Mouse (Mus musculus): ENCODE results near the gene Pex19. TPM values are rescaled to one million over a fixed set of nuclear protein-coding genes. Genes with fewer than 3 reads are reported as not detected.

Pex19 gene
- polyA plus RNA-seq, 1 experiment from 2014 or later, result 138 TPM

DNA sequence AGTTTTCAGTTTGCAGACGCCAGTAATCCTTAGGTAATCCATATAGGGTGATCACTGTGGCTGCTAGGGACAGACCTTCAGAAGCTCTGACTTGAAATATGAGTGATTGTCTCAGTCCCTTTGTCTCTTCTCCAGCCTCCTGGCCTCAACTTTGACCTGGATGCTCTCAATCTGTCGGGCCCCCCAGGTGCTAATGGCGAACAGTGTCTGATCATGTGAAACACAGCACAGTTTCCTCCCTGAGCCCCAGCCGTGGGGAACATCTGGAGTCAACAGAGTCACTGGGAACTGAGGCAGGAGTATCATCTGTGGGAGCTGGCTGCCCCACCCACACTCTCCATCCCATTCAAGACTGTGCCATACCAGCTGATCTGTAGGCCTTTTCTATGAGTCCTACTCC is 7.5 kb downstream of the Pex19 start:
- no peak overlapping the region for H3K4me3 ChIP-seq (replicated peaks)
- peaks cover 64% of the 10 kb centered on the region for H3K36me3 ChIP-seq
- H3K4me1 ChIP-seq, result no peaks in the 10 kb centered on the region; the same call in 1 of the 2 replicates
- H3K27me3 ChIP-seq, result no peaks in the 10 kb centered on the region
- no peak overlapping the region for H3K9ac ChIP-seq
- no peak for ATAC-seq (ENCODE audit: insufficient number of reproducible peaks, low FRiP score, low TSS enrichment, low read depth)
- H3K27ac ChIP-seq (replicated peaks), result peak overlapping the region; percentile 72
- no peak overlapping the region for H3K4me2 ChIP-seq (replicated peaks)
- no peaks in the 10 kb centered on the region for H3K9me3 ChIP-seq (replicated peaks)
- 60% methylated on average over 4 of the region's 4 CpGs for WGBS

DNA sequence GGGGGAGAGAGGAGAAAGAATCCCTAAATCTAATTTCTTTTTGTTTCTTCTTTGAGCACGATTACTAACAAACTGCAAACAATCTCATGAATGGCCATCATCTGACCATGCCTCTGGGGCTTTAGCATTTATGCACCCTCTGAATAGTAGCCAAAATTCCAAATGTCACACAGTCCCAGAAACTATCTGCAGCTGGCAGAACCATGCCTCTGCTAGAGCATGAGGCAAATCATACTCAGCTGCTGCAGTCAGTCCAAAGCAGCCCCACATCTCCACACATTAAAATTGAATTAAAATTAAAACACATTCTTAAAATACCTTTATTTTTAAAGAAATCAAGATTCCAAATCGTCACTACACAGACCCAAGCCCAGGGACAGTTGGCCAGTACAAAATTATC is 13.6 kb downstream of the Pex19 start:
- Histone ChIP-seq H3K27ac (replicated peaks) (no peak overlapping the region), H3K9ac (no peak overlapping the region), H3K4me3 (replicated peaks) (no peak overlapping the region), H3K9me3 (replicated peaks) (no peaks in the 10 kb centered on the region), H3K4me1 (peaks cover 3% of the 10 kb centered on the region; the same call in 1 of the 2 replicates), H3K36me3 (peaks cover 6% of the 10 kb centered on the region), H3K27me3 (no peaks in the 10 kb centered on the region), H3K4me2 (replicated peaks) (no peak overlapping the region)
- no peak; the same call in 1 of the 2 replicates for ATAC-seq (ENCODE audit: insufficient number of reproducible peaks, low FRiP score, low TSS enrichment, low read depth)
- 54% methylated on average over 2 of the region's 2 CpGs for WGBS

DNA sequence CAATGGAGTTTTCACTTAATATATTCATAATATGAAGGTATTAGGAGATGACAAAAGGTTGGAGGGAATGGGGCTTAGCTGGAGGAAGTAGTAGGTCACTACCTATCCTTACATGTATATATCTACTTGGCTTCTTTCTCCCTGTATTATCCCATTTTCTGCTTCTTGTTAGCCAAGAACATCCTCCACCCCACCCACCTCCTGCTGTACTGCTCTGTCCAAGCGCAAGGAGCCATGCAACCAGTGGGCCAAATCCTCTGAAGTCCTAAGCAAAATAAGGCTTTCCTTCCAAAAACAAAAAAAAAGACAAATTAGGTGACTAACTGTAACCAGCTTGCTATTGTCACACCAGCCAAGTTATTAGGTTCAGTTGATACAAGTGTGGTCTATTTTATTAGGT is 14.3 kb downstream of the Pex19 start:
- Histone ChIP-seq H3K27ac (replicated peaks) (no peak overlapping the region), H3K4me3 (replicated peaks) (no peak overlapping the region), H3K9ac (no peak overlapping the region), H3K27me3 (no peaks in the 10 kb centered on the region), H3K4me2 (replicated peaks) (no peak overlapping the region), H3K9me3 (replicated peaks) (no peaks in the 10 kb centered on the region), H3K4me1 (peaks cover 3% of the 10 kb centered on the region; the same call in 1 of the 2 replicates), H3K36me3 (peaks cover 1% of the 10 kb centered on the region; the same call in 1 of the 2 replicates)
- WGBS, result 89% methylated on average over 1 of the region's 1 CpGs
- no peak for ATAC-seq (ENCODE audit: insufficient number of reproducible peaks, low FRiP score, low TSS enrichment, low read depth)

DNA sequence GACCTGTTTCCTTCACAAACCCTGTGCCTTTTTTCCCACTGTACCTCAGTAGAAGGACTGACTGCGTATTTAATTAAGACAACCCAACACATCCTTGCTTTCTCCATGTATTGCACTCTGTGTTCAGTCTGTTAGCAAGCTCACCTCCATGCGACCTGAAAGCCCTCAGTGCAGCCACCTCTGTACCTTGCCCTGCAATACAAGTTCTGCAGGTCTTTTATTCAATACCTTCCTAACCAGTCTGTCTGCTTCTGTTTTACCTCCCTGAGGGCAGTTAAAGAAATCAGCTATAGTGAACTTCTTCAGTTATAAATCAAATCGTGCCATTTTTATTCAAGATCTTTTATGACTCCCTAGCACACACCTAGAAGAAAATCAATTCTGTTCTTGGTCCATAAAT is 15.0 kb downstream of the Pex19 start:
- WGBS, result 63% methylated on average over 3 of the region's 3 CpGs
- H3K9me3 ChIP-seq (replicated peaks), result no peaks in the 10 kb centered on the region
- no peak overlapping the region for H3K27ac ChIP-seq (replicated peaks)
- no peak overlapping the region for H3K4me2 ChIP-seq (replicated peaks)
- H3K36me3 ChIP-seq, result no peaks in the 10 kb centered on the region
- no peak for ATAC-seq (ENCODE audit: insufficient number of reproducible peaks, low FRiP score, low TSS enrichment, low read depth)
- no peak overlapping the region for H3K9ac ChIP-seq
- no peak overlapping the region for H3K4me3 ChIP-seq (replicated peaks)
- no peaks in the 10 kb centered on the region for H3K27me3 ChIP-seq
- H3K4me1 ChIP-seq, result peaks cover 3% of the 10 kb centered on the region; the same call in 1 of the 2 replicates

DNA sequence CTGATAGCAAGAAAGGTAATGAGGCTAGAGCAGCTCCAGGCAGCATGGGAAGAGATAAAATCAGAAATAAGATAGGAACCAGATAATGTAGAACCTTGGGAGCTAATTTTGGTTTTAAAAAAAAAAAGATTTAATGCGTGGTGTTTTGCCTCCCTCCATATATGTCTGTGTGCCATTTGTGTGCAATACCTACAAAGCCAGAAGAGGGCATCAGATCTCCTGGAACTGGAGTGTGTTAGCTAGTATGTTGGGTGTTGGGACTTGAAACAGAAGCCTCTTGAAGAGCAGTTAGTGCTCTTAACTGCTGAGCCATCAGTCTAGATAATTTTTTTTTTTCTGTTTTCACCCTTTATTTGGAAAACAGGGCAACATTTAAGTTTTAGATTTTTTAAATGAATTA is 17.0 kb downstream of the Pex19 start:
- Histone ChIP-seq H3K27ac (replicated peaks) (no peak overlapping the region), H3K9me3 (replicated peaks) (no peaks in the 10 kb centered on the region), H3K27me3 (no peaks in the 10 kb centered on the region), H3K36me3 (no peaks in the 10 kb centered on the region), H3K4me2 (replicated peaks) (no peak overlapping the region), H3K4me3 (replicated peaks) (no peak overlapping the region), H3K9ac (no peak overlapping the region), H3K4me1 (peaks cover 9% of the 10 kb centered on the region; the same call in 1 of the 2 replicates)
- WGBS, result 24% methylated on average over 1 of the region's 1 CpGs
- no peak for ATAC-seq (ENCODE audit: insufficient number of reproducible peaks, low FRiP score, low TSS enrichment, low read depth)

DNA sequence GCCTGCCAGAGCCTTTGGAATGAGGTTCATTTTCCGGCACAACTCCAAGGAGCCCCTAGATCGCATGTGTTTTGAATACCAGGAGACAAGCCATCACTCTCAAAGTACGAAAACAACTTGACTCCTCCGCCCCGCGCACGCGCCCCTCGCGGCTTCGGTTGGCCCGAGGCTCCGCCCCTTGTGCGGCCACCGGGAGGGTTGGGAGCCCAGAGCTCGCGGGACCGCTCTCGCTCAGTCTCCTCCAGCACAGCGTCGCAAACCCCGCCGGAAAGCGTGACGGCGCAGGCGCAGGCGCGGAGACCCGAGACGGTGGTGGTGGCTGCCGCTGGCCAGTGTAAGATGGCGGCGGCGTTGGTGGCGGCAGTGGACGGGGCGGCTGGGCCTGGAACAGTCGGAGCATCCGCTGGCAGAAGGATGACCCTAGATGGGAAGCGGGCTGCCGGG is 21.3 kb downstream of the Pex19 start, which contains the start of gene Dcaf8:
Gene Dcaf8, plus strand, starts transcription at position 250 of the 444 bp plus-strand sequence.
- Histone ChIP-seq H3K4me1 (peaks cover 23% of the 10 kb centered on the region; the same call in 1 of the 2 replicates), H3K36me3 (peaks cover 15% of the 10 kb centered on the region), H3K27ac (replicated peaks) (peak within 1 kb of the TSS; percentile 95), H3K9ac (peak within 1 kb of the TSS; percentile 99), H3K27me3 (no peaks in the 10 kb centered on the region), H3K4me2 (replicated peaks) (peak within 1 kb of the TSS; percentile 58), H3K9me3 (replicated peaks) (no peaks in the 10 kb centered on the region), H3K4me3 (replicated peaks) (peak within 1 kb of the TSS; percentile 94)
- ATAC-seq (ENCODE audit: insufficient number of reproducible peaks, low FRiP score, low TSS enrichment, low read depth), result peak; percentile 98
- under 1% methylated on average over 32 of the region's 42 CpGs for WGBS

DNA sequence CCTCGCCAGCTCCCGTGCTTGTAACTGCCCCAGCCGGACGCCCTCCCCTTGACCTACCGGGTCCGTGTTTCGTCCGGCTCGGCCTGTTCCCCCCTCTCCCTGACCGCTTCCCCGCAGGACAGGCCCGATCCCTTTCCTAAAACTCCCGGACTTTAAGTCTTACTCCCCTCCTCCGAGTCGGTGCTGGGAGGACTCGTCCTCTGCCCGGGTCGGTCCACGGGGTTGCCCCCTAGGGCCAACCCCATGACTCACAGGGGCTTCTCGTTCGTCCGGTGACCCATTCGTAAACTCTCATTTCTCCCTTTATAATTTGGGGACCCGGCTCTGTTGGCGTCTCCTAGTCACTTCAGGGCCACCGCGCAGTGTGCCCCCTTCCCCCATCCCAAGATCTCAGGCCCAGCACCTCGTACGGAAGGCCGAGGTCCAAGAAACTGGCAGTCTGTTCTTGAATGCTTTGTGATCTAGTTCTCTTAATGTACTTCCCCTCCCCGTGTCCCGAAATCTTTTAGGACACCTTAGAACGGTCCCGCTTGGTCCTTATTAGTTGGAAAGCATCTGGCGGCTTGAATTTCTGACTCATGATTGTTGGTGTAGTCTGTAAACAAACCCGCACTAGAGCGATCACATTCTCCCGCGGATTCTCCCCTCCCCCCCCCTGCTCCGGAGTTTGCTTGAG is 21.9 kb downstream of the Pex19 start:
- no peaks in the 10 kb centered on the region for H3K9me3 ChIP-seq (replicated peaks)
- H3K36me3 ChIP-seq, result peaks cover 20% of the 10 kb centered on the region
- peaks cover 23% of the 10 kb centered on the region; the same call in 1 of the 2 replicates for H3K4me1 ChIP-seq
- H3K4me2 ChIP-seq (replicated peaks), result peak overlapping the region; percentile 58
- peak overlapping the region; percentile 94 for H3K4me3 ChIP-seq (replicated peaks)
- WGBS, result under 1% methylated on average over 39 of the region's 40 CpGs
- H3K27ac ChIP-seq (replicated peaks), result peak overlapping the region; percentile 95
- no peaks in the 10 kb centered on the region for H3K27me3 ChIP-seq
- ATAC-seq (ENCODE audit: insufficient number of reproducible peaks, low FRiP score, low TSS enrichment, low read depth), result peak; percentile 49
- H3K9ac ChIP-seq, result peak overlapping the region; percentile 99

DNA sequence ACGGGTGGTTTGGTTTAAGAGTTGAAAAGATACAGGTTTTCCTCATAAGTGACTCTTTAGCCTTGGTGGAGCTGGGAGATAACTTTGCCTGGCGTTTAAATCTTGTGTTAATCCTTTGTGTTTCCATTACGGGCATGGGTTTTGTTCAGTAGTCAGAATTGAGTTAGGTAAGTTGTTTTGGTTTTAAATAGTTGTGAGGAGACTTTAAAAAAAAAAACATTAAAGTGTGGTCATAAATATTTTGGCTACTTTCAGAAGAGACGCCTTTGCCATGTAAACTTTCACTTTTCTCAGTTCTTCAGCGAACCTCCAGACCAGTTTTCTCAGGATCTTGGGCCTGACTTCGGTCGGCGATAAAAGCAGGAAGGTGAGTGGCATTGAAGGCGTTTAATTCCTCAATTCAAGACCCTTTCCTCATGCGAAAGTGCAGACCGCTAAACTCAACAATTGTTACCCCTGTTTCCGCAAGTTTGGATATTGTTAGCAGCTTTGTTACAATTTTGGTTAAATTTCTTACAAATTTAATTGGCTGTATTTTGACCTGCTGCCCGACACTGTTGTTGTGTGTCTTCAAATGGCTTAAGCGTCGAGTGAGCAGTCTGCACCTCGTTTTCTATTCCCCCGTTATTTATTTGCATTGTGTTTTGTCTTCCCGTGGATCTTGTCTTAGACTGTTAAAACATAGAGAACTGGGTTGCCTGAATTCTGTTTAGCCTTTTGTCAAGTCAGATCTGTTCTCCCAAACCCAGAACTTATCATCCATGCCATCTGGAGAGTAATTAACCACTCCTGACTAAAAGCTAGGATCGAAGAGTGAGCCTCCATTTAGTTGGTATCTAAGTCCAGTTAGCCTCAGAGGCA is 22.6 kb downstream of the Pex19 start:
- no peak for ATAC-seq (ENCODE audit: insufficient number of reproducible peaks, low FRiP score, low TSS enrichment, low read depth)
- 9% methylated on average over 19 of the region's 19 CpGs for WGBS

DNA sequence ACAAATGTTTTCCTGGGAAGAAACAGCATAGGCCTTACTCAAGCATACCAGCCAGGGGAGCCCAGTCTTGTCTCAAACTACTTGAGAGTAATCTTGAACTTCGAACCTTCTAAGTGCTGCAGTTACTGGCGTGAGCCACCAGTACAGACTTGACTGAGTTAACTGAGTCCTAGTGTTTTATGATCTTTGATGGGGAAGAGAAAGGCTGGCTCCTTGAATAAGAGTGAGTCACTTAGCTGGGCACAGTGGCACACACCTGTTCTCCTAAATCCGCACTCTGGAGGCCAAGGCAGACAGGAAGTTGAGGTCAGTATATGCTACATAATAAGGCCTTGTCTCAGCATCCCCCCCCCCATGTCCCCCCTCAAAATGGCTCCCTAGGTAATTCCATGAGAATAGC is 28.0 kb downstream of the Pex19 start:
- WGBS, result 88% methylated on average over 3 of the region's 3 CpGs
- Histone ChIP-seq H3K36me3 (peaks cover 44% of the 10 kb centered on the region), H3K27ac (replicated peaks) (no peak overlapping the region), H3K4me3 (replicated peaks) (no peak overlapping the region), H3K9me3 (replicated peaks) (no peaks in the 10 kb centered on the region), H3K4me1 (peaks cover 12% of the 10 kb centered on the region; the same call in 1 of the 2 replicates), H3K4me2 (replicated peaks) (no peak overlapping the region), H3K9ac (no peak overlapping the region), H3K27me3 (no peaks in the 10 kb centered on the region)
- ATAC-seq (ENCODE audit: insufficient number of reproducible peaks, low FRiP score, low TSS enrichment, low read depth), result no peak

More for the DNA sequence above, 22.6 kb downstream of the Pex19 start:
- H3K9ac ChIP-seq, result peak overlapping the region; percentile 99
- H3K27me3 ChIP-seq, result no peaks in the 10 kb centered on the region
- peak overlapping the region; percentile 58 for H3K4me2 ChIP-seq (replicated peaks)
- H3K4me3 ChIP-seq (replicated peaks), result peak overlapping the region; percentile 94
- H3K9me3 ChIP-seq (replicated peaks), result no peaks in the 10 kb centered on the region
- H3K27ac ChIP-seq (replicated peaks), result peak overlapping the region; percentile 95
- peaks cover 20% of the 10 kb centered on the region for H3K36me3 ChIP-seq
- peaks cover 23% of the 10 kb centered on the region; the same call in 1 of the 2 replicates for H3K4me1 ChIP-seq

DNA sequence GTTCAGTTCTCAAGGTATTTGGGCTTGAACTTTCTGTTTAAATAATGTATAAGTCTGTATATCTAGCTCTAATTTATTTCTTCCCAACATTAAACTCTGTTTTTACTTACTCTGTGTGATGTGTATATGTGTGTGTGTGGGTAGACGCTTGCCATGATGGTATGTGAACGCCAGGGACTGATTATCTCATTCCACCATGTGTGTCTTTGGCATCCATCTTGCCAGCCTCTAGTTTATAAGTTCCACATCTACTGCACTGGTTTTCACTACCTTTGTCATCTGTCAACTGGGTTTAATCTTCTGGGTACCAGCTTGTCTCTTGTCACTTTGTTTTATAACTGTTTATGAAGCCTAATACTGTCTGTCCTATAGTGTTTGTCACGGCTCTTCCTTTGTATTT is 29.0 kb downstream of the Pex19 start:
- H3K27me3 ChIP-seq, result no peaks in the 10 kb centered on the region
- no peak overlapping the region for H3K9ac ChIP-seq
- H3K27ac ChIP-seq (replicated peaks), result no peak overlapping the region
- 0 out of 2 replicates have a peak, but pooled peaks cover 7% of the 10 kb centered on the region for H3K4me1 ChIP-seq
- ATAC-seq (ENCODE audit: insufficient number of reproducible peaks, low FRiP score, low TSS enrichment, low read depth), result no peak
- H3K36me3 ChIP-seq, result peaks cover 43% of the 10 kb centered on the region
- no peak overlapping the region for H3K4me2 ChIP-seq (replicated peaks)
- H3K9me3 ChIP-seq (replicated peaks), result no peaks in the 10 kb centered on the region
- 89% methylated on average over 3 of the region's 3 CpGs for WGBS
- H3K4me3 ChIP-seq (replicated peaks), result no peak overlapping the region

DNA sequence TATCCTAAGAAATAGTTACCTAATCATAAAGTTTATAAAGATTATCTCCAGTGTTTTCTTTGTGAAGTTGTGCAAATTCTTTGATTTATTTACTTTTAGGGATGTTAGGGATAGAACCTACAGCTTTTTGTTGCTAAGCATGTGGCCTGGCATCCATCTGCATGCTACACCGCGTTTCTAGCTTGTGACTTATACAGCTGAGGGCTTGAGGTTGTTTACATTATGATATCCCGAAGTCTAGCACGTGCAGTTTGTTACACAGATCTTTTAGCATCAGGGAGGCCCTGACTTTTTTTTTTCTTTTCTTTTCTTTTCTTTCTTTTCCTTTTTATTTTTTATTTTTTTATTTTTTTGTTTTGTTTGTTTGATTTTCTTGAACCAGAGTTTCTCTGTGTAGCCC is 33.4 kb downstream of the Pex19 start:
- Histone ChIP-seq H3K4me2 (replicated peaks) (no peak overlapping the region), H3K9me3 (replicated peaks) (no peaks in the 10 kb centered on the region), H3K36me3 (peaks cover 25% of the 10 kb centered on the region), H3K27me3 (no peaks in the 10 kb centered on the region), H3K4me1 (no peaks in the 10 kb centered on the region), H3K4me3 (replicated peaks) (no peak overlapping the region), H3K9ac (no peak overlapping the region), H3K27ac (replicated peaks) (no peak overlapping the region)
- 59% methylated on average over 4 of the region's 4 CpGs for WGBS
- no peak for ATAC-seq (ENCODE audit: insufficient number of reproducible peaks, low FRiP score, low TSS enrichment, low read depth)
